Mouse (Mus musculus): Measurements from ENCODE around the gene Prkab2.

Prkab2 gene

GRCm38 (mm10) chr3:97693806-97694205 is 35.8 kb downstream of the Prkab2 start:
- DNase-seq: no peak

GRCm38 (mm10) chr3:97696866-97697265 is 38.9 kb downstream of the Prkab2 start:
- DNase-seq: no peak

- peak; percentile 48 to 51 for DNase-seq
These were observed 39.3 kb downstream of the Prkab2 start for GRCm38 (mm10) chr3:97697291-97697690.

- DNase-seq: no peak
These were observed 41.1 kb downstream of the Prkab2 start for GRCm38 (mm10) chr3:97699061-97699460.

- no peak for DNase-seq
These were observed 43.2 kb downstream of the Prkab2 start for GRCm38 (mm10) chr3:97701198-97701597.

GRCm38 (mm10) chr3:97702448-97703080 is 44.6 kb downstream of the Prkab2 start:
- no peak for DNase-seq

GRCm38 (mm10) chr3:97705508-97705907 is 47.5 kb downstream of the Prkab2 start:
- no peak for DNase-seq

GRCm38 (mm10) chr3:97706561-97706960 is 48.6 kb downstream of the Prkab2 start:
- no peak for DNase-seq

GRCm38 (mm10) chr3:97710134-97710533 is 52.1 kb downstream of the Prkab2 start:
- DNase-seq: no peak

GRCm38 (mm10) chr3:97710881-97711280 is 52.9 kb downstream of the Prkab2 start:
- DNase-seq: no peak

GRCm38 (mm10) chr3:97715922-97716321 is 57.9 kb downstream of the Prkab2 start:
- DNase-seq: no peak

GRCm38 (mm10) chr3:97719116-97719515 is 61.1 kb downstream of the Prkab2 start:
- no peak for DNase-seq

Measured in kidney, adult 8-10 months (tissue).